Mouse (Mus musculus): ENCODE measurements around the gene Cryl1. TPM values are rescaled to one million over a fixed set of nuclear protein-coding genes. Genes with fewer than 3 reads are reported as not detected.

The Cryl1 gene
- 18.3 and 18.7 TPM in 2 replicates for polyA plus RNA-seq (2012; rRNA removed)

DNA sequence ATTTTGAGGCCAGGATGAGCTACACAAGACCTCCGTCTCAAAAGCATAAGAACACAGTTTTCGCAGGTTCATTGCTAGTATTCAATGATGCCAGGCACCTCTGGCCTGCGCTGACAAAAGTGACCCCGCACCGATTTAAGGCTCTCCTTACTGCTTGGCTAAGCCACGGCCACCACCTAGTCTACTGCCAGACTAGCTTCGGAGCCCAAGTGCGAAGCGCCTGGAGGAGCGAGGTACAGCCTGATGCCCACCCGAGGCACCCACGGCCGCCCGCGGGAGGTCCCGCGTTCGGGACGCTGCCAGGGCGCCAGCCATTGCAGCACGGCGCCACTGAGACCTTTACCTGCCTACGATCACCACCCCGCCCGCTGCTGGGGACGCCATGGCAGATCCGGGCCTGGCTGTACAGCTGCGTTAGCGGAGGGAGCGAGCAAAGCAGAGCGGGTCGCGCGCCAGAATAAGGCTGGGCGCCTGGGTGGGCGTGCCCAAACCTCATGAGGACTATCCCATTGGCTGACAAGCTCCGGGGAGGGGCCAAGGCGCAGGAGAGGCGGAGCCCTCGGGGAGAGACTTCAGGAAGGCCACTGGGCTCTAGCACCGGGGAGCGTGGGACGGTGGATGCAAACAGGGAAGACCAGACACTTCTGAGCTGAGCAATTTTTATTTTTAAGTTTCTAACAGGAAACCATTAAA, at the start of gene Cryl1:
Gene Cryl1 (minus strand): TSS at position 465 of the 693 bp plus-strand sequence.

DNA sequence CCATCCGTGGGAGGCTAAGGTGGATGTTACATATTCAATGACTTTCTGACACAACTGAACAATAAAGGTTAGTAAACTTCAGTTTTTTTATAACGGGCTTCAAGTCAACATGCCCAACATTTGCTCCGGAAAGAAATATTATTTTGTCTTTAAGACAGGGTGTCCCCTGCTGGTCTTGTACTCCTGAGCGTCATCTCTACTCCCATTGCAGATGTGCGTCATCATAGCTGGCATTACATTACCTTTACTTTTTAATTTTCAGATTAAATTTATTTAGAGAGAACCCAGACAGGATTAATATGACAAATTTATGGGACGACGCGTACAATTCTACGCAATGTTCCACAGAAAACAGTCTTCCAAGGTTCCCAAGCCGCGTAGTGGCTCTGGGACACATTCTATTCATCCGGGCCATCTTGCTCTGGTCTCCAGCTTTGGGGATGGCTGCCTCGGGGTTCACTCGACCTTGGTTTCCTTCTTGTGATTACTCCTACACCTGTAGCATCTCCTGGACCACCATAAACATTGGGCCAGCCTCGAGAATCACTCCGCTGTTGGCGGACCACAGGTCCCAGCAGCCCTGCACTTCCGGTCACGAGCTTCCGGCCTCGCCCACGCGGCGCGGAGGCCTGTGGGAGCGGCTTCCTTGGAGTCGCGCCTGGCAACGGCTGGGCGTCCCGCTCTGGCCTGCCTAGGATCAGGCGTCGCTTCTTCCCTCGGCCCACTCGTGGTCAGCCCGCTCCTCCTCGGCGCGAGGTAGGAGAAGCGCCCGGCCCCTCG, 25.3 kb upstream of the Cryl1 start, which contains the start of gene Ift88:
Gene Ift88 (plus strand): TSS at position 631 of the 780 bp plus-strand sequence.

Other genes with a start within 250 kb of the Cryl1 start
- 24.3 and 27.5 TPM in 2 replicates for gene Ift88, start 25.5 kb upstream of the Cryl1 start, polyA plus RNA-seq (2012; rRNA removed)
- 36.6 and 38.2 TPM in 2 replicates for gene Il17d, start 126.2 kb upstream of the Cryl1 start, polyA plus RNA-seq (2012; rRNA removed)
- 52.2 and 52.5 TPM in 2 replicates for gene Eef1akmt1, start 173.1 kb upstream of the Cryl1 start, polyA plus RNA-seq (2012; rRNA removed)

Data from central nervous system, embryonic 18 days (tissue).